In genomic region chr14:30637087-30637486, GRCm38 (mm10) we compare ENCODE assay signal across 13 mouse cellular contexts. TPM values are rescaled to one million over a fixed set of nuclear protein-coding genes. Genes with fewer than 3 reads are reported as not detected.
DNase-seq lines count a peak whose midpoint lies in the region; ATAC-seq and TF ChIP-seq lines count a peak whose summit lies in the region.
"Had no signal": no experiment of that assay in that cellular context is flagged by ENCODE, and none has a peak within 500 bp of the region (broad histone marks: within the 10 kb centered on the region; RNA-seq: fewer than 3 reads in every experiment).

No protein-coding gene starts in this region.

- H3K4me2 ChIP-seq in heart, postnatal 0 days (ENCODE audit: low read depth, low read length) = no peak overlapping the region
- no peak overlapping the region for H3K4me2 ChIP-seq in embryonic facial prominence, embryonic 13.5 days
- no peak overlapping the region for H3K4me2 ChIP-seq in kidney, embryonic 15.5 days
- no peak overlapping the region for H3K4me2 ChIP-seq in limb, embryonic 14.5 days (replicated peaks; ENCODE audit: low read depth, low read length, severe bottlenecking)
- H3K4me2 ChIP-seq: hindbrain, embryonic 14.5 days had no signal

- H3K9me3 ChIP-seq in heart, postnatal 0 days (replicated peaks; ENCODE audit: control insufficient read depth, low read length) = no peaks in the 10 kb centered on the region
- no peaks in the 10 kb centered on the region for H3K9me3 ChIP-seq in embryonic facial prominence, embryonic 13.5 days
- no peaks in the 10 kb centered on the region for H3K9me3 ChIP-seq in kidney, embryonic 15.5 days (replicated peaks)
- no peaks in the 10 kb centered on the region for H3K9me3 ChIP-seq in limb, embryonic 14.5 days (ENCODE audit: control insufficient read depth, low read length)

- no peak for DNase-seq in heart, postnatal 0 days (ENCODE audit: low spot score)
- DNase-seq in heart, adult 11 months = no peak
- DNase-seq in limb, embryonic 14.5 days (ENCODE audit: low spot score) = peak; percentile 61
- DNase-seq in layer of hippocampus, adult 11-12 months (ENCODE audit: low spot score) = no peak
- DNase-seq in adrenal gland, adult 18-20 months (ENCODE audit: low spot score in 2 of 2) = no peak
- DNase-seq in layer of hippocampus, adult 9-10 months (ENCODE audit: low spot score) = no peak
- DNase-seq: cerebellum, postnatal 36 days; liver, postnatal 0 days; thymus, postnatal 4 days had no signal

- WGBS in heart, postnatal 0 days = 57% methylated on average over 2 of the region's 2 CpGs
- WGBS in embryonic facial prominence, embryonic 13.5 days = 34% methylated on average over 2 of the region's 2 CpGs
- 58% methylated on average over 2 of the region's 2 CpGs for WGBS in kidney, embryonic 15.5 days
- WGBS in limb, embryonic 14.5 days = 25% methylated on average over 2 of the region's 2 CpGs

- H3K4me1 ChIP-seq in heart, postnatal 0 days (ENCODE audit: control insufficient read depth, insufficient read depth) = peaks cover 18% of the 10 kb centered on the region
- peaks cover 15% of the 10 kb centered on the region for H3K4me1 ChIP-seq in embryonic facial prominence, embryonic 13.5 days
- H3K4me1 ChIP-seq in kidney, embryonic 15.5 days = peaks cover 29% of the 10 kb centered on the region
- peaks cover 11% of the 10 kb centered on the region for H3K4me1 ChIP-seq in limb, embryonic 14.5 days (ENCODE audit: control insufficient read depth, insufficient read depth, low read length)

- TF ChIP-seq POLR2A in limb, embryonic 14.5 days (IDR thresholded peaks at IDR 0.05; ENCODE audit: borderline replicate concordance, extremely low read depth, insufficient read depth, insufficient read length) = no peak

- H3K36me3 ChIP-seq in heart, postnatal 0 days (replicated peaks; ENCODE audit: control insufficient read depth, insufficient read depth, low read length) = no peaks in the 10 kb centered on the region
- no peaks in the 10 kb centered on the region for H3K36me3 ChIP-seq in embryonic facial prominence, embryonic 13.5 days
- no peaks in the 10 kb centered on the region for H3K36me3 ChIP-seq in kidney, embryonic 15.5 days
- no peaks in the 10 kb centered on the region for H3K36me3 ChIP-seq in limb, embryonic 14.5 days (ENCODE audit: control insufficient read depth, insufficient read depth, low read length)

- H3K9ac ChIP-seq in heart, postnatal 0 days (replicated peaks; ENCODE audit: low read depth, low read length) = no peak overlapping the region
- no peak overlapping the region for H3K9ac ChIP-seq in embryonic facial prominence, embryonic 13.5 days
- H3K9ac ChIP-seq in kidney, embryonic 15.5 days = no peak overlapping the region
- no peak overlapping the region for H3K9ac ChIP-seq in limb, embryonic 14.5 days (ENCODE audit: low read depth, low read length, severe bottlenecking)
- H3K9ac ChIP-seq: hindbrain, embryonic 14.5 days; liver, postnatal 0 days had no signal

- peak overlapping the region; percentile 60 for H3K27ac ChIP-seq in heart, postnatal 0 days (ENCODE audit: low read depth)
- H3K27ac ChIP-seq in embryonic facial prominence, embryonic 13.5 days = peak overlapping the region; percentile 5; the same call in 1 of the 2 replicates
- H3K27ac ChIP-seq in kidney, embryonic 15.5 days = peak overlapping the region; percentile 67
- no peak overlapping the region for H3K27ac ChIP-seq in limb, embryonic 14.5 days (replicated peaks; ENCODE audit: low read depth, low read length)
- H3K27ac ChIP-seq: hindbrain, embryonic 14.5 days had no signal

- no peak for TF ChIP-seq CTCF in heart, postnatal 0 days (IDR thresholded peaks at IDR 0.05; ENCODE audit: low read depth)

- H3K27me3 ChIP-seq in heart, postnatal 0 days (ENCODE audit: control insufficient read depth, insufficient read depth, low read length) = no peaks in the 10 kb centered on the region
- H3K27me3 ChIP-seq in embryonic facial prominence, embryonic 13.5 days = no peaks in the 10 kb centered on the region
- H3K27me3 ChIP-seq in kidney, embryonic 15.5 days = no peaks in the 10 kb centered on the region
- H3K27me3 ChIP-seq in limb, embryonic 14.5 days (ENCODE audit: control insufficient read depth, insufficient read depth, low read length) = no peaks in the 10 kb centered on the region

- no peak for ATAC-seq in heart, postnatal 0 days (ENCODE audit: insufficient read depth, low read depth)
- peak; percentile 65; the same call in 1 of the 2 replicates for ATAC-seq in embryonic facial prominence, embryonic 13.5 days (ENCODE audit: insufficient number of reproducible peaks, insufficient read depth, low FRiP score, low TSS enrichment, low read depth)
- ATAC-seq in kidney, embryonic 15.5 days (replicated peaks; ENCODE audit: low FRiP score) = peak; percentile 76; the same call in 1 of the 2 replicates
- no peak for ATAC-seq in limb, embryonic 14.5 days (ENCODE audit: low FRiP score, low read depth)
- ATAC-seq: liver, postnatal 0 days had no signal

- no peak overlapping the region for H3K4me3 ChIP-seq in heart, postnatal 0 days (ENCODE audit: low read depth, low read length)
- no peak overlapping the region for H3K4me3 ChIP-seq in embryonic facial prominence, embryonic 13.5 days
- no peak overlapping the region for H3K4me3 ChIP-seq in kidney, embryonic 15.5 days (replicated peaks)
- H3K4me3 ChIP-seq in limb, embryonic 14.5 days (replicated peaks; ENCODE audit: low read length) = no peak overlapping the region
- H3K4me3 ChIP-seq: erythroblast, embryonic 14.5 days had no signal

- TF ChIP-seq EP300 in heart, postnatal 0 days (IDR thresholded peaks at IDR 0.05; ENCODE audit: low read depth) = no peak

RNA-seq across cellular contexts. Expression of gene Prkcd, which starts 11.1 kb away (rescaled TPM):
- 19.3 and 30.1 TPM in 2 replicates for total RNA-seq in heart, postnatal 0 days (2014; rRNA removed; ENCODE audit: low replicate concordance)
- 14.9 and 15.8 TPM in 2 replicates for polyA plus RNA-seq in heart, postnatal 0 days (2015; fragmentation: Nextera tagmentation; extraction: Ambion mirVana)
- polyA plus RNA-seq in embryonic facial prominence, embryonic 13.5 days (2015; fragmentation: Nextera tagmentation; extraction: Ambion mirVana) = 50.9 and 52.0 TPM in 2 replicates
- polyA plus RNA-seq in kidney, embryonic 15.5 days (2015; fragmentation: Nextera tagmentation; extraction: Ambion mirVana) = 47.5 and 50.6 TPM in 2 replicates
- 105 and 112 TPM in 2 replicates for polyA plus RNA-seq in limb, embryonic 14.5 days (2012; rRNA removed)
- polyA plus RNA-seq in limb, embryonic 14.5 days (2014; fragmentation: Nextera tagmentation; extraction: Ambion mirVana) = 46.1 and 55.6 TPM in 2 replicates
- total RNA-seq in adrenal gland, adult 18-20 months (2021) = 100 to 1,000 TPM; 123 to 353 TPM

RNA-seq across cellular contexts. Expression of gene Rft1, which starts 17.1 kb away (rescaled TPM):
- 13.3 and 17.6 TPM in 2 replicates for total RNA-seq in heart, postnatal 0 days (2014; rRNA removed; ENCODE audit: low replicate concordance)
- polyA plus RNA-seq in heart, postnatal 0 days (2015; fragmentation: Nextera tagmentation; extraction: Ambion mirVana) = 10.4 and 11.0 TPM in 2 replicates
- polyA plus RNA-seq in embryonic facial prominence, embryonic 13.5 days (2015; fragmentation: Nextera tagmentation; extraction: Ambion mirVana) = 21.5 and 21.6 TPM in 2 replicates
- polyA plus RNA-seq in kidney, embryonic 15.5 days (2015; fragmentation: Nextera tagmentation; extraction: Ambion mirVana) = 18.8 and 20.2 TPM in 2 replicates
- 21.3 and 26.6 TPM in 2 replicates for polyA plus RNA-seq in limb, embryonic 14.5 days (2012; rRNA removed)
- 14.3 and 15.4 TPM in 2 replicates for polyA plus RNA-seq in limb, embryonic 14.5 days (2014; fragmentation: Nextera tagmentation; extraction: Ambion mirVana)
- total RNA-seq in adrenal gland, adult 18-20 months (2021) = 10 to 100 TPM; 20.8 to 35.3 TPM

Comparison
In these comparisons a context has a peak if more than half of its experiments do, and no peak if none do; other contexts are left out.
1. ATAC-seq: peak in embryonic facial prominence, embryonic 13.5 days (single experiment) and kidney, embryonic 15.5 days (single experiment); none in heart, postnatal 0 days (single experiment) and limb, embryonic 14.5 days (single experiment).